Mouse (Mus musculus) heart, embryonic 15.5 days (tissue): ENCODE measurements around the gene Egln2. TPM values are rescaled to one million over a fixed set of nuclear protein-coding genes. Genes with fewer than 3 reads are reported as not detected.

Source experiments
- ATAC-seq: fragments of 200-750 bp; cut with Nextera tagmentation; replicated peaks from 2 replicates; pipeline ENCODE4 v1.8.0; 2017; ENCODE audit warnings: low read depth, moderate TSS enrichment; ENCODE audit not compliant: insufficient number of reproducible peaks, insufficient read depth, low FRiP score
- H3K27ac ChIP-seq: fragments of 300-500 bp; sonication (generic); 2 replicates; pipeline ENCODE4 v1.5.1; 2015; ENCODE audit warnings: mild to moderate bottlenecking, inconsistent platforms
- H3K27me3 ChIP-seq: fragments of 300-500 bp; sonication (generic); 2 replicates; pipeline ENCODE4 v1.6.1; 2015; ENCODE audit warnings: inconsistent platforms
- H3K36me3 ChIP-seq: fragments of 300-500 bp; sonication (generic); 2 replicates; pipeline ENCODE4 v1.6.1; 2015; ENCODE audit warnings: mild to moderate bottlenecking, inconsistent platforms
- H3K4me1 ChIP-seq: fragments of 300-500 bp; sonication (generic); replicated peaks from 2 replicates; pipeline ENCODE4 v1.6.1; 2015; ENCODE audit warnings: inconsistent platforms
- H3K4me2 ChIP-seq: fragments of 300-500 bp; sonication (generic); 2 replicates; pipeline ENCODE4 v1.6.1; 2015; ENCODE audit warnings: inconsistent platforms, mild to moderate bottlenecking, moderate library complexity
- H3K4me3 ChIP-seq: fragments of 300-500 bp; sonication (generic); 2 replicates; pipeline ENCODE4 v1.5.1; 2015; ENCODE audit warnings: mild to moderate bottlenecking, inconsistent platforms
- H3K9ac ChIP-seq: fragments of 300-500 bp; sonication (generic); 2 replicates; pipeline ENCODE4 v1.6.1; 2015; ENCODE audit warnings: mild to moderate bottlenecking, inconsistent platforms
- H3K9me3 ChIP-seq: fragments of 300-500 bp; sonication (generic); replicated peaks from 2 replicates; pipeline ENCODE4 v1.6.1; 2016; ENCODE audit warnings: inconsistent platforms
- WGBS: fragments of 180-500 bp; shearing (Covaris S2); methylation state at CpG from one replicate; pipeline ENCODE4 v1.1.7; 2015; ENCODE audit warnings: mixed read lengths; 5-methylcytosine and 5-hydroxymethylcytosine counted together
- polyA plus RNA-seq: library from polyadenylated mRNA; unstranded; fragments of >200 nt; fragmentation: Nextera tagmentation; extraction: Ambion mirVana; gene quantifications from 2 replicates; pipeline ENCODE4 v1.2.1, GENCODE M21; 2015

The Egln2 gene
- polyA plus RNA-seq, result 45.7 and 65.8 TPM in 2 replicates

DNA sequence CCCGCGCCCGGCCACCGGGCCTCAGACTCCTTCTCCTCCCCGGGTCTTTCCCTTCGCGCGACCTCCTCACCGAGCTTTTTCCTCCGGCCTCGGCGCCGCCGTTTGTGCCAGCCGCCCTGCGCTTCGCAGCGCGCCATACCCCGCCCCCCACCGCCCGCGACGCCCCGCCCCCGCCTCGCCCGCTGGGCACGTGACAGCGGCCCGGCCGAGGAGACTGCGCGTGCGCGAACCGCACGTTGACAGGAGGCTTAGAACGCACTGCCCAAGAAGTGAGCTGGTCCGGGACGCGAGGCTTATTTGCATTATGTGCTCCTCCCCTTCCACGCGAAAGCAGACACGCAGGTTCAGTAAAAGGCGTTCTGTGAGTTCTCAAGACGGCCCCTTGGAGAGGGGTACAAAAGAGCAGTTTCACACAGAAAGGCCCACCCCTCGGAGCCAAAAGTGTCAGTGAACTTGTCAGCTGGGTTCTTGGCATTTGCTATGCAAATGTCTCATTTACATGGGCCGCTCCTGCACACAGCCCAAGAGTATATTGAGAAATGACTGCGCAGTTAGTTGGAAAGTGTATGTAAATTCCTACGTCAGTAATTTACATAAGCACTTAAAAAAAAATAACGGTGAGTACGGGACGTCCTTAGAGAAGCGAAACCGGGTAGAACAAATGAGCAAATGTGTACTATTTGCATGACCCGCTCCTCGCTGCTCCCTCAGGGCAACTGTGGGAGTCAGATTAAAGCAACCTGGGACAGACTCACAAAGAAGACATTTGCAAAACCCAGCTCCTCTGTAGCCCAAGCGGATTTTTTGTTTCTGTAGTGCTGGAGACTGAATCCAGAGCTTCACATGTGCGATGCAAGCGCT, at the start of gene Egln2:
Gene Egln2, minus strand, starts transcription at position 189 of the 861 bp plus-strand sequence.
- peak within 1 kb of the TSS; percentile 82 for H3K4me2 ChIP-seq
- H3K36me3 ChIP-seq, result peaks cover 22% of the 10 kb centered on the region
- ATAC-seq, result peak; percentile 86
- no peaks in the 10 kb centered on the region for H3K27me3 ChIP-seq
- H3K4me1 ChIP-seq, result peaks cover 47% of the 10 kb centered on the region
- H3K27ac ChIP-seq, result peak within 1 kb of the TSS; percentile 98
- peak within 1 kb of the TSS; percentile 74 for H3K9ac ChIP-seq
- 1% methylated on average over 61 of the region's 61 CpGs for WGBS
- H3K4me3 ChIP-seq, result peak within 1 kb of the TSS; percentile 66
- no peaks in the 10 kb centered on the region for H3K9me3 ChIP-seq

DNA sequence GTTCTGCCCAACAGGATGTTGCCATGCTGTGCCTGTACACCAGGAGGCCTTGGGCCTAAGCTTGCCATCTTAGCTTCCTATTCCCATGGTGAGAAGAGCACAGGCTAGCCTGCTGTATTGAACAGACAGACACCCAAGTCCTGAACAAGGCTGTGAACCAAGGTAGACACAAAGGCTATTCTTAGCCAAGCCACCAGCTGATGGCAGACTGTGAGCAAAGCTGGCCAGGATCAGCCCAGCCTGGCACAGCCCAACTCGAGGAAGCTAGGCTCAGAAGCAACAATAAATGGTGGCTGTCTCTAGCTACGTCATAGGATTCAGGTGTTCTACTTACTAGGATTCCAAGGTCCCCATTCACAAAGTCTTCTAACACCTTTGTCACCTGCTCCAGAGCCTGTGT, 46.0 kb upstream of the Egln2 start:
- H3K9me3 ChIP-seq, result no peaks in the 10 kb centered on the region
- H3K9ac ChIP-seq, result no peak overlapping the region
- H3K36me3 ChIP-seq, result peaks cover 46% of the 10 kb centered on the region; the same call in 1 of the 2 replicates
- no peak overlapping the region for H3K4me3 ChIP-seq
- H3K27me3 ChIP-seq, result no peaks in the 10 kb centered on the region
- H3K27ac ChIP-seq, result no peak overlapping the region
- ATAC-seq, result no peak
- no peak overlapping the region for H3K4me2 ChIP-seq
- no peaks in the 10 kb centered on the region for H3K4me1 ChIP-seq
- WGBS, result 86% methylated on average over 2 of the region's 2 CpGs

DNA sequence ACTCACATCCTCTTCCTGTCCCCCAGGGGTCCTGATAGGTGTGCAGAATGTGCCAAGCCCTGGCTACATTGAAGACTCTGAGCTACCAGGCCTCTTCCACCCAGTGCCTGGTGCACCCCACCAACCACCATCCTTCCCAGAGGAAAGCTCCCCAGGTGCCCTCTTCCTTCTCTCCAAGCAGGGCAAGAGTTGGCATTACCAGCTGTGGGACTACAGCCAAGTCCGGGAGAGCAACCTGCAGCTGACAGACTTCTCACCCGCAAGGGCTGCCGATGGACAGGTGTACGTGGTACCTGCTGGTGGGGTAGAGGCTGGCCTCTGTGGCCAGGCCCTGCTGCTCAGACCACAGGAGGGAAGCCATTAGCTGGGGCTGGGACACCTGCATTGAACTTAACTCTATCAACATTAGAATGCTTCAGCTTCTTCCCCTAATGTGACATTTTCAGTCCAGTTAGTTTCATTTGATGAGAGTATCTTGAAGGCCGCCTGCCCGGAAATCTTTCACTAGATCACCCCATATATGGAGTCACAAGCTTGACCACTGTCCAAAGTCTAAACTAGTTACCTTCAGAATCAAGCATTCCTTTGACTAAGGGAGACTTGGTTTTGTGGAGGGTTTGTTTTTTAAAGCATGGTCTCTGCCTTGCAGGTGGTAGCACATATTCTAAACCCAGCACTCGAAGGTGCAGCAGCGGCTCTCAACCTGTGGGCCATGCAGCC, 37.3 kb upstream of the Egln2 start:
- Histone ChIP-seq H3K27ac (no peak overlapping the region), H3K27me3 (no peaks in the 10 kb centered on the region), H3K4me2 (no peak overlapping the region), H3K4me1 (no peaks in the 10 kb centered on the region), H3K4me3 (no peak overlapping the region), H3K9me3 (no peaks in the 10 kb centered on the region), H3K9ac (no peak overlapping the region), H3K36me3 (peaks cover 30% of the 10 kb centered on the region)
- no peak for ATAC-seq
- WGBS, result 89% methylated on average over 8 of the region's 8 CpGs

DNA sequence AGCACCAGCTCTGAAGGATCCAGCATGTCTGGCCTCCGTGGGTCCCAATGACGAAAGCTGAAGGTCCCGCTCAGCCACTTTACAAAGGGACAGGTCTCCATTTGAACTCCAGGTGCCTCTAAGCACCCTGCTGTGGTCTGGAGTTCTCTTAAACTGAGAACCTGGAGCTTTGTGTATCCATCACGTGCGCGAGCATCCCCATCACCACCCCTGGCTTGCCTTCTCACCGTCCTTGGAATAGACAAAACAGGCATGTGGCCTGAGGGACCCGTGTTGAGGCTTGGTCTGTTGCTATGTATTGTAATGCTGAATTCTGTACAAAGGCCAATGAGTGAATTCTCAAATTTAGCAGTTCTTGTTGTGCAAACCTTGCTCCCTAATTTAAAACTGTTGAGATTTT, 32.2 kb upstream of the Egln2 start:
- H3K4me2 ChIP-seq, result no peak overlapping the region
- H3K36me3 ChIP-seq, result peaks cover 22% of the 10 kb centered on the region
- H3K9me3 ChIP-seq, result no peaks in the 10 kb centered on the region
- H3K27me3 ChIP-seq, result no peaks in the 10 kb centered on the region
- H3K4me3 ChIP-seq, result no peak overlapping the region
- 89% methylated on average over 8 of the region's 8 CpGs for WGBS
- no peak overlapping the region for H3K9ac ChIP-seq
- H3K4me1 ChIP-seq, result peaks cover 20% of the 10 kb centered on the region
- no peak for ATAC-seq
- H3K27ac ChIP-seq, result no peak overlapping the region

DNA sequence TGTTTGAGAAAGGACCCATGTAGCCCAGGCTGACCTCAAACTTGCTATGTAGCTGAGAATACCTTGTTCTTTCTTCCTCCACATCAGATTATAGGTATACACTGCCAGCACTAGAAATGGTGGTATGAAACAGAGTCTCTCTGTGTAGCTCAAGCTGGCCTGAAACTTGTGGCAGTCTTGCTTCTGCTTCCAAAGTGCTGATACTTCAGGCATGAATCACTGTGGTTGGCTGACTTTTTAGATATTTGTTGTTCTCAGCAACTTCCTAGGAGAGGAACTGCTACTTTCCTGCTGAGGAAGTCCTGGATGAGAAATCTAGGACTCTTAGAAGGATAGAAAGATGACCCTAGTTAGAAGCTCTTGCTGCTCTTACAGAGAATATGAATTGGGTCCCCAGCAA, 31.8 kb upstream of the Egln2 start:
- Histone ChIP-seq H3K27ac (no peak overlapping the region), H3K4me1 (peaks cover 25% of the 10 kb centered on the region), H3K9ac (no peak overlapping the region), H3K4me3 (no peak overlapping the region), H3K4me2 (no peak overlapping the region), H3K9me3 (no peaks in the 10 kb centered on the region), H3K27me3 (no peaks in the 10 kb centered on the region), H3K36me3 (peaks cover 22% of the 10 kb centered on the region)
- no peak for ATAC-seq

DNA sequence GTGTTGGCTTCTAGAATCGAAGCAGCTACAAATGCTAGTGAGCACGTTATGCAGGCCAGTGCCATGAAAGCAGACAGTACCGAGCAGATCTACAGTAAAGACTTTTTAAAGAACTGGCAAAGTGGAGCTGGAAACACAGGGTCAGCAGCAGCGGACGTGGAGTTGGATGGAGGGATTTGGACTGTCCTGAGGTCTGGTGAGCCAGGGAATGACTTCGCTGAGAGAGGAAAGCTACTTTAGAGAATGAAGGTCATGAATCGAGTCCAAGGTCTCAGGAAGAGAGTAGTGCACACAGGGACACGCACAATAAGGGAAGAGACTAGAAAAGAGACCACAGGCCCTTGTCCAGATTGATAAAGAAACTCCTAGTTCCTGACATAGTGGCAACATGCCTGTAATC, 31.0 kb upstream of the Egln2 start:
- H3K27ac ChIP-seq, result no peak overlapping the region
- H3K27me3 ChIP-seq, result no peaks in the 10 kb centered on the region
- H3K4me3 ChIP-seq, result no peak overlapping the region
- H3K36me3 ChIP-seq, result peaks cover 24% of the 10 kb centered on the region
- 93% methylated on average over 8 of the region's 8 CpGs for WGBS
- peaks cover 26% of the 10 kb centered on the region for H3K4me1 ChIP-seq
- no peaks in the 10 kb centered on the region for H3K9me3 ChIP-seq
- H3K4me2 ChIP-seq, result no peak overlapping the region
- ATAC-seq, result no peak
- H3K9ac ChIP-seq, result no peak overlapping the region

DNA sequence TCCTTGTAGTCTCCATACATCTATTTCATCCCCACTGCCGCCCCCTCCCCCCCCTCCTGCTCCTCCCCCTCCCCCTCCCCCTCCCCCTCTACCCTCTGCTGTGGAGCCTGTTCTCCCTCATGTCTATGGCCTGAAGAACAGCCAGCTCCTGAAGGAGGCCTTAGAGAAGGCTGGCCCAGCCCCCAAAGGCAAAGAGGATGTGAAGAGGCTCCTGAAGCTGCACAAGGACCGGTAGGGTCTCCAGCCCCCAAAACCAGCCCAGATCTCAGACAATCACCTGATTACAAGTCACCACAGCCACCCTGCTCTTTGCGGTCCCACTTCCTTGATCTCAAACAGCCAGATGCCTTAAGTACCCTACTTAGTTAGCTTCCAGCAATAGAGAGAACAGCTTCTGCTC, 30.5 kb upstream of the Egln2 start:
- Histone ChIP-seq H3K27ac (no peak overlapping the region), H3K4me2 (no peak overlapping the region), H3K9ac (no peak overlapping the region), H3K9me3 (no peaks in the 10 kb centered on the region), H3K36me3 (peaks cover 24% of the 10 kb centered on the region), H3K27me3 (no peaks in the 10 kb centered on the region), H3K4me3 (no peak overlapping the region), H3K4me1 (peaks cover 26% of the 10 kb centered on the region)
- 87% methylated on average over 2 of the region's 3 CpGs for WGBS
- no peak for ATAC-seq

DNA sequence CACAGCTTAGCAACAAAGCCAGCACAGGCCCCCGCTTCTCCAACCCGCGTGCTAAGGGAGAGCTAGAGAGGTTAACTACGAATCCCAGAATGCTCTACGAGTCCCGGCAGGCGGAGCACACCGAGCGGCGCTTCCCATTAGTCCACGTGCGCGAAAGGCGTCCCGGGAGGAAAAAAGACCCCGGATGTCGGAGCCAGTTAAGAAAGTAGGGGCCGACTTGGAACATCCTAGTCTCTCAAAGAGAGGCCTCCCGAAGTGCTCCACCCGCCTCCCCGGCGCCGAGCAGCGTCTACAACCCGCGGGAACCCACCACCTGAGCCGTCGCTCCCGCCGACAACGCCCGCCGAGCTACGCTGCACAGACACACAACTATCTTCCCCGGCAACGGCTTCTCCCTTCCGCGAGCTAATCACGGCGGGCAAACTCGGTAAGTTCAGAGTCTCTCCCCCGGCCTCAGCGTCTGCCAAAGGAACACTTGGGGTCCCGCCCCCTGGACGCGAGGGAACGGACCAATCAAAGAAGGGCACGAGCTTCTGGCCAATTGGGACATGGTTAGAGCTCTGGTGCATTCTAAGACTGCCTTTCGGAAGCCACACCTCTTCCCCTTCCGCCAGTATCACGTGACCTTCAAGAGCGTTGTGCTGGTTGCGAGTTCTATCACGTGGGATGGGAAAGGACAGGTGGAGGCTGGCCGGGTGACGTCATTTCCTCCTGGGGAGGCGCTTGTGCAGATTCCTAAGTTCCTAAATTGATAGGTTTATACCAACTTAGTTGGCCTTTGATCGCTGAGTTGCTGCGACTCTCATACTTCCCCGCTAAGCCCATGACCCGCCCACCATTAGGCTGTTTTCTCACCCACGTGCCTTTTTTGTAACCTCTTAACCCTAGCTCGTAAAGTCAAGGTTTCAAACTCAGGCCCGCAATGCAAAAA, 29.3 kb upstream of the Egln2 start, which contains the start of the genes BC024978 and Snrpa:
Gene BC024978, plus strand, starts transcription at position 101 of the 931 bp plus-strand sequence.
Gene Snrpa, minus strand, starts transcription at position 591 of the 931 bp plus-strand sequence.
- peaks cover 26% of the 10 kb centered on the region for H3K4me1 ChIP-seq
- H3K4me2 ChIP-seq, result peak within 1 kb of the TSS; percentile 82
- no peaks in the 10 kb centered on the region for H3K27me3 ChIP-seq
- H3K9me3 ChIP-seq, result no peaks in the 10 kb centered on the region
- peak within 1 kb of the TSS; percentile 90 for H3K9ac ChIP-seq
- H3K27ac ChIP-seq, result peak within 1 kb of the TSS; percentile 99
- peak; percentile 99 for ATAC-seq
- H3K4me3 ChIP-seq, result peak within 1 kb of the TSS; percentile 81
- WGBS, result under 1% methylated on average over 64 of the region's 64 CpGs
- peaks cover 33% of the 10 kb centered on the region for H3K36me3 ChIP-seq

DNA sequence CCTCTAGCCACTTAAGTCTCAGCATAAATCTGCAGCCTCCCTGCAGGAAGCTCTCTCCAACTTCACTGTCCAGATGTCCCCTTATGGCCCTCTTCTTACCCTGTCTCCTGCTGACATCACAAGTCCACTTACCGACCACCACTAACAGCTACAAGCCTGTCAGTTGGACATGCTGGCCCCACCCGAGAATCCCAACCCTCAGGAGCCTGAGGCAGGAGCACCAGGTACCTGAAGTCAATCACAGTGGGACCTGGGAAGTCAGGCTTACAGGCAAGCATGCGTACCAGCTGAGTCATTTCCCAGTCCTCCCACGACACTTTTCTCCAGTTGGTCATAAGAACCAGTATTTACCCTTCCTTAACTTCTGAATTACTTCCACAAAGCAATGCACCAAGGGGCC, 27.1 kb upstream of the Egln2 start:
- no peak for ATAC-seq
- Histone ChIP-seq H3K36me3 (peaks cover 53% of the 10 kb centered on the region), H3K9ac (0 out of 2 replicates have a peak overlapping the region, but pooled peaks have one; percentile 13)

DNA sequence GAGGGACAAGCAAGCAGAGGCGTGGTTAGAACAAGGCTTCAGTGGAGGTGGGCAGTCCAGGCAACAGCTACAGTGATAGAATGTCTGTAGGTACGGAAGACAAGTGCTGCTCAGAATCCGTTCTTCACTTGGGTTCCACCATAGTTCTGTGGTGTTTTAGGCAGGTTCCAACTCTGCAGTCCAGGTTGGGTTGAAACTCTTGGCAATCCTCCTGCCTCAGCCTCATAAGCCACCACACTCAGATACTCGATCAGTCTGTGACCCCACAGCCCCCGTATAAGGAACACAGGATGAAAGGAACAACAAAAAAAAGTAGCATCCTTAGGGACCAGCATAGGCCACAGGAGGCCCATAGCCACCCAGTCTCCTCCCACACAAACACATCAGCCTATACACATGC, 25.8 kb upstream of the Egln2 start:
- ATAC-seq, result no peak
- no peaks in the 10 kb centered on the region for H3K9me3 ChIP-seq
- H3K36me3 ChIP-seq, result peaks cover 66% of the 10 kb centered on the region
- no peak overlapping the region for H3K4me3 ChIP-seq
- no peak overlapping the region for H3K9ac ChIP-seq
- peaks cover 26% of the 10 kb centered on the region for H3K4me1 ChIP-seq
- H3K27ac ChIP-seq, result no peak overlapping the region
- 89% methylated on average over 5 of the region's 5 CpGs for WGBS
- no peak overlapping the region for H3K4me2 ChIP-seq
- H3K27me3 ChIP-seq, result no peaks in the 10 kb centered on the region

More for the DNA sequence above, 27.1 kb upstream of the Egln2 start:
- Histone ChIP-seq H3K4me1 (peaks cover 26% of the 10 kb centered on the region), H3K27ac (no peak overlapping the region), H3K4me2 (no peak overlapping the region), H3K27me3 (no peaks in the 10 kb centered on the region), H3K4me3 (no peak overlapping the region), H3K9me3 (no peaks in the 10 kb centered on the region)
- WGBS, result 78% methylated on average over 4 of the region's 4 CpGs
